Mouse (Mus musculus) neural tube, embryonic 12.5 days (tissue): ENCODE measurements around the gene Igsf23. TPM values are rescaled to one million over a fixed set of nuclear protein-coding genes. Genes with fewer than 3 reads are reported as not detected.
A peak's percentile ranks its signal among the peaks of the same experiment; 100 is the strongest.
"Not testable (repeated sequence)": the region's sequence is repeated elsewhere in the genome, so short reads cannot be mapped to it uniquely, and the experiment has no call there.

ENCODE experiments used
- ATAC-seq: fragments of 200-750 bp; cut with Nextera tagmentation; 2 replicates; pipeline ENCODE4 v1.8.0; 2017; ENCODE audit warnings: low read depth, mild to moderate bottlenecking, moderate TSS enrichment, moderate library complexity; ENCODE audit not compliant: low FRiP score
- H3K27ac ChIP-seq: fragments of 300-500 bp; sonication (generic); 2 replicates; pipeline ENCODE4 v1.5.1; 2016
- H3K27me3 ChIP-seq: fragments of 300-500 bp; sonication (generic); replicated peaks from 2 replicates; pipeline ENCODE4 v1.6.1; 2016; ENCODE audit warnings: mild to moderate bottlenecking
- H3K36me3 ChIP-seq: fragments of 300-500 bp; sonication (generic); 2 replicates; pipeline ENCODE4 v1.6.1; 2016; ENCODE audit warnings: mild to moderate bottlenecking
- H3K4me1 ChIP-seq: fragments of 300-500 bp; sonication (generic); 2 replicates; pipeline ENCODE4 v1.6.1; 2016
- H3K4me2 ChIP-seq: fragments of 300-500 bp; sonication (generic); replicated peaks from 2 replicates; pipeline ENCODE4 v1.6.1; 2016; ENCODE audit warnings: mild to moderate bottlenecking
- H3K4me3 ChIP-seq: fragments of 300-500 bp; sonication (generic); 2 replicates; pipeline ENCODE4 v1.5.1; 2016
- H3K9ac ChIP-seq: fragments of 300-500 bp; sonication (generic); 2 replicates; pipeline ENCODE4 v1.6.1; 2016; ENCODE audit warnings: mild to moderate bottlenecking
- H3K9me3 ChIP-seq: fragments of 300-500 bp; sonication (generic); 2 replicates; pipeline ENCODE4 v1.6.1; 2016; ENCODE audit warnings: mild to moderate bottlenecking
- WGBS: fragments of 180-500 bp; shearing (Covaris S2); methylation state at CpG from one replicate; pipeline ENCODE4 v1.1.7; 2016; 5-methylcytosine and 5-hydroxymethylcytosine counted together
- polyA plus RNA-seq: library from polyadenylated mRNA; unstranded; fragments of >200 nt; fragmentation: Nextera tagmentation; extraction: Ambion mirVana; gene quantifications from 2 replicates; pipeline ENCODE4 v1.2.1, GENCODE M21; 2016

The Igsf23 gene
- polyA plus RNA-seq, result 0.14 TPM in 1 of 2 replicates, not detected in the other

DNA sequence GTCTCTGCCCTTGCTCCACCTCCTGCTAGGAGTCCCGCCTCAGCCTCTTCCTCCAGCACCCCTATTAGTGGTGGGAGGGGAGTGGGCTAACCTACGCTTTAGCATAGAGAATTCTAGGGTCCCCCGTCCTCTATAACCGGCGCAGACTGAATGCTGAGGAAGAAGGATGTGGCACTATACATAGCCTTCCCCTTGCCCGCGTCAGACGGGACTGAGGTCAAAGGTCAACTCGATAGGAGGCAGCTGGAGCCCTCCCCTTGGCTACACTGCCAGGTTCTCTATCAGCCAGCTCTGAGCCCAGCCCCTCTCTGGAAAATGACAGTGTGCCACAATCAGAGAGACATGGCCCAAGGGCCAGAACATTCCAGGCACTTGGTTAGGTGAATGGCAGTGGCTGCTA, at the start of gene Igsf23:
Igsf23 (minus strand) TSS at position 168 of the 400 bp plus-strand sequence.
- H3K4me2 ChIP-seq, result no peak within 1 kb of the TSS
- no peak for ATAC-seq
- no peaks in the 10 kb centered on the region for H3K36me3 ChIP-seq
- H3K9ac ChIP-seq, result no peak within 1 kb of the TSS
- no peaks in the 10 kb centered on the region for H3K9me3 ChIP-seq
- no peaks in the 10 kb centered on the region for H3K27me3 ChIP-seq
- no peak within 1 kb of the TSS for H3K4me3 ChIP-seq
- H3K27ac ChIP-seq, result no peak within 1 kb of the TSS
- no peaks in the 10 kb centered on the region for H3K4me1 ChIP-seq
- 62% methylated on average over 9 of the region's 9 CpGs for WGBS

DNA sequence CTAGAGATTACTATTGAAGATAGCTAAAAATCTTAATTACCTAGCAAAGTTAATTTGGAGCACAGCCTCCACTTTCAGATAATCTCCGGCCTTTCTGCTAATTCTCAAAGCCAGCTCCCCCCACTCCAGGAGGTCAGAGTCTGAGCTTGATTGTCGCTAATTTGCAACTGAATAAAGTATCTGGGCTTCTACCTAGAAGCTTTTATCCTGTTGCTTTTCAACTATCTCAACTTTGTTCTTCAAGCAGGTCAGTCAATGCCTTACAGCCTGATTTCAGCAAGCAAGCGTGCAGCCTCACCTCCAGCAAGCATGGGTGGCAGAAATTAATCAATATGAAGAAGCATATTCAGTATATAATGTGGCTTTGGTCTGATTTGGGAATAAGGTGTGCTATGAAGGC, 46.2 kb upstream of the Igsf23 start:
- not testable (repeated sequence) for H3K4me1 ChIP-seq, H3K27ac ChIP-seq, H3K36me3 ChIP-seq, H3K27me3 ChIP-seq, ATAC-seq, H3K9ac ChIP-seq, H3K4me3 ChIP-seq, H3K4me2 ChIP-seq
- H3K9me3 ChIP-seq, result peaks cover 13% of the 10 kb centered on the region
- WGBS, result 60% methylated on average over 3 of the region's 3 CpGs

DNA sequence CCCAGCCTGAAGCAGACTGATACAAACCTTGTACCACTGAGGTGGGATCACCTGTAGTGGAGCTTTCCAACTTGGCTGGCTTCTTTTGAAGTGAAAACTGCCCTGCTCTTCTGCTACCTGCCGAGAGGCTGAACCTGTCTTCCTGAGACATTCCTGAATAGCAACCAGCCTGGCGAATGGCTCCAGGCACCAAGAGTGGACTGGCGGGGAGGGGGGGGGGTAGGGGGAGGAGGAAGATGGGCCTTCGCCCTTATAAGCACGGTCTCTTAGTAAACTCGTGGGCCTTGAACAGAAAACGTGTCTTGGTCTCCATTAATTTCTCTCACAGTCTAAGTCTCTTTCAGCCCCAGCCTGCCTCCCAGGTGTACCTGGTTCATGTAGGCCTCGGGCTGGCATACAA, 40.6 kb upstream of the Igsf23 start, which contains the start of gene Nlrp9b:
Nlrp9b (plus strand) TSS at position 301 of the 400 bp plus-strand sequence.
- not testable (repeated sequence) for H3K9ac ChIP-seq, H3K4me3 ChIP-seq, ATAC-seq, H3K27me3 ChIP-seq, H3K36me3 ChIP-seq, H3K4me1 ChIP-seq, H3K4me2 ChIP-seq, H3K27ac ChIP-seq
- 71% methylated on average over 8 of the region's 8 CpGs for WGBS
- peaks cover 29% of the 10 kb centered on the region for H3K9me3 ChIP-seq

DNA sequence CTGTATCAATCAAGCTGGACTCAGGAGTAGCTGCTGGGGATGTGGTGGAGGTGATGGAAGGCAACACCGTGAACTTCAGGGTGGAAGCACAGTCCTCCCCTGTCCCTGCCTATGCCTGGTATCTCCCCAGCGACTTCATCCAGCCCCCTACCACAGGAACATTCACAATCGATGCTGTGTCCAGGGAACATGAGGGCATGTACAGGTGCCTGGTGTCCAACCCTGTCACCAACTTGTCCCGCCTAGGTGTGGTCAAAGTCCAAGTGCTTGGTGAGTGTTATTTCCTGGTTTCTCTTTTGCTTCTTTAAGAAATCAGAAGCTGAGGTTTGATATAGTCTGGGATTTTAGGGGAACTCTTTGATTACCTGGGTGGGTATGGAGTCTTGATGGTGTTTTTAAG, 21.0 kb upstream of the Igsf23 start:
- Histone ChIP-seq H3K36me3 (no peaks in the 10 kb centered on the region), H3K27me3 (no peaks in the 10 kb centered on the region), H3K9ac (no peak overlapping the region), H3K4me3 (no peak overlapping the region), H3K27ac (no peak overlapping the region), H3K9me3 (peaks cover 28% of the 10 kb centered on the region), H3K4me2 (no peak overlapping the region), H3K4me1 (no peaks in the 10 kb centered on the region)
- ATAC-seq, result no peak
- WGBS, result 91% methylated on average over 4 of the region's 4 CpGs

DNA sequence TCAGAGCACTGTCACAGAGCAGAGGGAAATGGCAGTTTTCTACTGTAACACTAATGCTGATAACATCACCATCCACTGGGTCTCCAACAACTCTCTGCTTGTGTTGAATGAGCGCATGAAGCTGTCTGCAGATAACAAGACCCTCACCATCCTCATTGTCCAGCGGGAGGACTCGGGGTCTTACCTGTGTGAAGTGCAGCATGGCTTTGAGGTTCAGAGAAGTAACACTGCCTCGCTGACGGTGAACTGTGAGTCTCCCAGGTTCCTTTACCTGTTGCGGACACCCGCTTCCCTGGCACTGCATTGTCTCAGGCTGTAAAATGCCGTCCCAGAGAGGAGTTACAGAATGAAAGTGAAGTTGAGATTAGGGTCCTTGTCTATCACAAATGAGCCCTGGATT, 19.6 kb upstream of the Igsf23 start:
- Histone ChIP-seq H3K27ac (no peak overlapping the region), H3K9me3 (peaks cover 24% of the 10 kb centered on the region), H3K27me3 (no peaks in the 10 kb centered on the region), H3K4me1 (no peaks in the 10 kb centered on the region), H3K4me2 (no peak overlapping the region), H3K9ac (no peak overlapping the region), H3K4me3 (no peak overlapping the region), H3K36me3 (no peaks in the 10 kb centered on the region)
- WGBS, result 93% methylated on average over 8 of the region's 8 CpGs
- ATAC-seq, result no peak

DNA sequence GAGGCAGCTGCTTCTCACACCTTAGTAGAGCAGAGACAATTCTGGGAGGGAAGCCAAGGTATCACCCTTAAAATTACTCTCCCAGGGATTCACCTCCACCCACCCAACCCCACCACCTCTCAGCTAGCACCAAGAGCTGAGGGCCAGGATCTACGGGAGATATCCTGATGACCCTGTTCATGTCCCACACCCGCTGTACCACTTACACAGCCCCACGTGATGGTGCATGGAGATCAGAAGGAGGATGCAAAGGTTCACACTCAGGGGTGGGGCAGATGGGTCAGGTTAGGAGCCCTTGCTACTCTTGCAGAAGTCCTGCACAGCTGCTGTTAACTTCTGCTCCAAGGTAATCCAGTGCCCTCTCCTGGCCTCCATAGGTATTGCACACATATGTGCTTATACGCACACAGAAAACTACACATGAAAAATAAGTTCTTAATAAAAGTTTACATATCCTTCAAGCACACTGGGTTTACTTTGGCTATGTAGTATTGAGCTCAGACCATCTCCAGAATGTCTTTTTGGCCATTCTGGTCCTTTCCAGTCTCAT, 19.1 kb upstream of the Igsf23 start:
- WGBS, result 95% methylated on average over 4 of the region's 4 CpGs
- no peaks in the 10 kb centered on the region for H3K36me3 ChIP-seq
- H3K27me3 ChIP-seq, result no peaks in the 10 kb centered on the region
- H3K9me3 ChIP-seq, result peaks cover 19% of the 10 kb centered on the region
- H3K4me1 ChIP-seq, result no peaks in the 10 kb centered on the region
- H3K4me2 ChIP-seq, result no peak overlapping the region
- no peak overlapping the region for H3K4me3 ChIP-seq
- ATAC-seq, result no peak
- H3K9ac ChIP-seq, result no peak overlapping the region
- no peak overlapping the region for H3K27ac ChIP-seq

DNA sequence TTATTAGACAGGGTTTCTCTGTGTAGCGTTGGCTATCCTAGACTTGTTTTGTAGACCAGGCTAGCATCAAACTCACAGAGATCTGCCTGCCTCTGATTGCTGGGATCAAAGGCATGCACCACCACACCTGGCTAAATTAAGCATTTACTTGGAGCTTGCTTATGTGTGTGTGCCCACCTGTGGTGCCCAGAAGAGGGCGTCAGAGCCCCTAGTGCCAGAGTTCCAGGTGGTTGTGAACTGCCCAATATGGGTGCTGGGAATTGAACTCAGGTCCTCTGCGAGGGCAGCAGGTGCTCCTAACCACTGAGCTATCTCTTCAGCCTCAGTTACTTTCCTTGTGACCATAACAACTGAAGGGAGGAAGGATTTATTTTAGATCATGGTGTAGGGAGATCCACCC, 18.6 kb upstream of the Igsf23 start:
- ATAC-seq, result no peak
- Histone ChIP-seq H3K4me1 (no peaks in the 10 kb centered on the region), H3K9me3 (peaks cover 19% of the 10 kb centered on the region), H3K4me2 (no peak overlapping the region), H3K27ac (no peak overlapping the region), H3K36me3 (no peaks in the 10 kb centered on the region), H3K4me3 (no peak overlapping the region), H3K27me3 (no peaks in the 10 kb centered on the region), H3K9ac (no peak overlapping the region)
- 76% methylated on average over 3 of the region's 3 CpGs for WGBS

DNA sequence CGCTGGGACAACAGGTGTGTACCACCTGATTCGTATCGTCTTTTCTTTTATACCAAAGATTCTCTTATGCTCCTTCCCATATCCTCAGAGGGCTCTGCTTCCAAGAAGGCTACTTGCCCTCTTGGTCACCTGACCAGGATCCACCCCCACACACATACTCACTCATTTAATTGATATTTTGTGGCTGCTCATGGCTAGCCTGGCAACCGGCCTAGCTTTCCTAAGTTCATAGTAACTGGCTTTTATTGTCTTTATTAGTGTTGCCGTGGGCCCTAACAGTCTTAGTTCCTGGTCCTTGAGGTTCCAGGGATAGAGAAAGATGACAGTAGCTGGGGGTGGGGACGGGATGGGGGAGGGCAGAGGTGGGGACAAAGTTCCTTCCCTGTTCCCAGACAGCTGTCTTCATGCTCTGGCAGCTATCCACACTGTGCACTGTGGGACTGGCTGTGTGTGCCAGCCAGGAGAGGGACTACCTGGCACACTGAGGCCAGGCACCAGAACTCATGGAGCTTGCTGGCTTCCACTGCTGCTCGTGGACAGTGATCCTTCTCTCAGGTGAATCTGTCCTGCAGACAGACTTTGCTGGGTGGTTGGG, 14.5 kb upstream of the Igsf23 start, which contains the start of gene Ceacam20:
Ceacam20 (plus strand) TSS at position 428 of the 595 bp plus-strand sequence.
- no peak within 1 kb of the TSS for H3K9ac ChIP-seq
- H3K4me2 ChIP-seq, result no peak within 1 kb of the TSS
- ATAC-seq, result no peak
- 85% methylated on average over 7 of the region's 7 CpGs for WGBS
- no peaks in the 10 kb centered on the region for H3K27me3 ChIP-seq
- H3K4me1 ChIP-seq, result no peaks in the 10 kb centered on the region
- H3K36me3 ChIP-seq, result no peaks in the 10 kb centered on the region
- no peak within 1 kb of the TSS for H3K27ac ChIP-seq
- no peak within 1 kb of the TSS for H3K4me3 ChIP-seq
- peaks cover 7% of the 10 kb centered on the region for H3K9me3 ChIP-seq

DNA sequence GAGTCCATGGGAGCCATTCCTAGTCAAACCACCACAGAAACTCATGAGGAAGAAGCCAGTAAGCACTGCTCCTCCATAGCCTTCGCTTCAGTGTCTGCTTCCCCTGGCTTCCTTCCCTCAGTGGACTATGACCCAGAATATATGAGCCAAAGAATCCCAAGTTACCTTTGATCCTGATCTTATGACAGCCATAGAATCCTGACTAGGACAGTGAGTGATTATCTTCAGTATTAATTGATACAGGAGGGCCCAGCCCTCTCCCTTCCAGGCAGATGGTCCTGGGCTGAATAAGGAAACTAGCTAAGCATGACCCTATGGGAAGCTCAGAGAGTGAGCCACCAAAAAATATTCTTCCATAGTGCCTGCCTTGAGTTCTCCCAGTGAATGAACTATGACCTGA, 11.9 kb upstream of the Igsf23 start:
- H3K27me3 ChIP-seq, result no peaks in the 10 kb centered on the region
- WGBS, result 72% methylated on average over 1 of the region's 1 CpGs
- H3K4me2 ChIP-seq, result no peak overlapping the region
- no peaks in the 10 kb centered on the region for H3K36me3 ChIP-seq
- no peaks in the 10 kb centered on the region for H3K4me1 ChIP-seq
- H3K4me3 ChIP-seq, result no peak overlapping the region
- H3K9ac ChIP-seq, result no peak overlapping the region
- H3K27ac ChIP-seq, result no peak overlapping the region
- H3K9me3 ChIP-seq, result no peaks in the 10 kb centered on the region
- ATAC-seq, result no peak

DNA sequence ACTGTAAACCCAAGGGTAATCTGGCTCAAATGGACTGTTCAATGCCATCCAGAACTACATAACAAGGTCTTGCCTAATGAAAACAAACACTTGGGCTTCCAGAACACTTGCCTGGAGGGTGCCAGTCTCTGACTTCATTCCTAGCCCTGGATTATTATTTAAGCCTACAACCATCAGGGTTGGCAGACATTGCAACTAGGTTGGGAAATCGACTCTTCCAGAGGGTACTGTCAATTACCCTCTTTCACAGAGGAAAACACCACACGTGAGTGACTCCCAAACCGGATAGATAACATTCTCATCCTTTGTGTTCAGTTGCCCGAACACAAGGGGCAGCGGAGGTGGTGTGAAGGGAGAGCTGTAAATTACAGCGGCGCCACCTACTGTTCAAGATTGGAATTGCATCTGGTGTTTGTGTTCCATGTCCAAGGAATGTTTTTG, 5.8 kb upstream of the Igsf23 start:
- WGBS, result 2% methylated on average over 7 of the region's 7 CpGs
- no peaks in the 10 kb centered on the region for H3K9me3 ChIP-seq
- peak; percentile 48; the same call in 1 of the 2 replicates for ATAC-seq
- no peaks in the 10 kb centered on the region for H3K36me3 ChIP-seq
- no peak overlapping the region for H3K4me3 ChIP-seq
- no peaks in the 10 kb centered on the region for H3K4me1 ChIP-seq
- H3K27ac ChIP-seq, result no peak overlapping the region
- no peaks in the 10 kb centered on the region for H3K27me3 ChIP-seq
- no peak overlapping the region for H3K4me2 ChIP-seq
- no peak overlapping the region for H3K9ac ChIP-seq

DNA sequence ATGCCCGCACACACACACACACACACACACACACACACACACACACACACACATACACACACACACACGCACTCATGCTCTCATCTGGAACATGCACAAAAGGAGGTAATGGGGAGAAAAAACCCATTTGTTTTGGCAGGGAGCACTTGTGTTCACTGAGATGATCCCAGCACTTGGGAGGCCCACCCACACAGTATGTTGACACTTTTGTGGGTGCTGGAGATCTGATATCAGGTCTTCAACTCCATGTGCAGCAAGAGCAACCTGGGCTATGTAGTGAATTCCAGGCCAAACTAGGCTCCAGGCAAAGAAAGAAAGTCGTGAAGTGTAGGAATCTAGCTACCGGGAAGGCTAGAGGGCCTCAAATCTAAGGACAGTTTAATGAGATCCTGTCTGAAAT, 5.3 kb upstream of the Igsf23 start:
- Histone ChIP-seq H3K9ac (no peak overlapping the region), H3K4me3 (no peak overlapping the region), H3K9me3 (no peaks in the 10 kb centered on the region), H3K27ac (no peak overlapping the region), H3K4me2 (no peak overlapping the region), H3K36me3 (no peaks in the 10 kb centered on the region), H3K4me1 (no peaks in the 10 kb centered on the region), H3K27me3 (no peaks in the 10 kb centered on the region)
- whole genome bisulfite sequencing, result 75% methylated on average over 4 of the region's 4 CpGs
- ATAC-seq, result no peak

DNA sequence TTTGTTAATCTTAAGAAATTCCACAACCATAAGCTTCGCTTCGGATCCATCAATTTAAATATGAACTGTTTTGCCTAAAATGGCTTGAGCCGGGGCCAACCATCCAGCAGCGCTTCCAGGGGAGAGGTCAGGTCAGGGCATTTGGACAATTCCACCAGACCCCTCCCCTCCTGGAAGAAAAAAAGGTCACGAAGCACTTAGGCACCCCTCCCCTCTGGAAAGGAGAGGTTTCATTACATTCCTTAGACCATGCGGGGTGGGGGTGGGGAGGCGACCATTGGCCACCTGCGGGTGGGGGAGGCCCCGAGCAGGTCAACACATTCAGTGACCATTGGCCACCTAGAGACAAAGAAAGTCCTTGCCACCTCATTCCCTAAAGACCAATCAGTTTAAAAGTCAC, 2.5 kb upstream of the Igsf23 start:
- H3K27ac ChIP-seq, result no peak overlapping the region
- no peak for ATAC-seq
- 41% methylated on average over 9 of the region's 9 CpGs for WGBS

More for the DNA sequence above, 2.5 kb upstream of the Igsf23 start:
- no peaks in the 10 kb centered on the region for H3K4me1 ChIP-seq
- H3K4me2 ChIP-seq, result no peak overlapping the region
- H3K9me3 ChIP-seq, result no peaks in the 10 kb centered on the region
- no peaks in the 10 kb centered on the region for H3K36me3 ChIP-seq
- no peaks in the 10 kb centered on the region for H3K27me3 ChIP-seq
- no peak overlapping the region for H3K4me3 ChIP-seq
- no peak overlapping the region for H3K9ac ChIP-seq
